ENCODE assay signal across 8 mouse cellular contexts in genomic region chr15:103255169-103255568, GRCm38 (mm10). TPM values are rescaled to one million over a fixed set of nuclear protein-coding genes. Genes with fewer than 3 reads are reported as not detected.
DNase-seq lines count a peak whose midpoint lies in the region; ATAC-seq and TF ChIP-seq lines count a peak whose summit lies in the region.

No protein-coding gene starts in this region.

- peak; percentile 66 for ATAC-seq in limb, embryonic 13.5 days (ENCODE audit: low FRiP score, low read depth)
- peak; percentile 68 for ATAC-seq in midbrain, embryonic 11.5 days (ENCODE audit: low FRiP score)
- ATAC-seq in stomach, embryonic 14.5 days (ENCODE audit: insufficient number of reproducible peaks, insufficient read depth, low FRiP score, low read depth) = peak; percentile 54; the same call in 1 of the 2 replicates

- peak overlapping the region; percentile 72 for H3K9ac ChIP-seq in limb, embryonic 13.5 days
- H3K9ac ChIP-seq in midbrain, embryonic 11.5 days (ENCODE audit: low read length) = peak overlapping the region; percentile 66
- H3K9ac ChIP-seq in stomach, embryonic 14.5 days (replicated peaks; ENCODE audit: low read depth, low read length) = 0 out of 2 replicates have a peak overlapping the region, but pooled peaks have one; percentile 33

- no peaks in the 10 kb centered on the region for H3K36me3 ChIP-seq in hindbrain, embryonic 10.5 days
- H3K36me3 ChIP-seq in limb, embryonic 13.5 days = no peaks in the 10 kb centered on the region
- no peaks in the 10 kb centered on the region for H3K36me3 ChIP-seq in midbrain, embryonic 11.5 days (ENCODE audit: control insufficient read depth, insufficient read depth, low read length)
- H3K36me3 ChIP-seq in stomach, embryonic 14.5 days (ENCODE audit: control insufficient read depth, insufficient read depth, low read length) = no peaks in the 10 kb centered on the region

- H3K4me3 ChIP-seq in embryonic fibroblast, embryonic 13.5 days (ENCODE audit: insufficient read depth, low read length) = peak overlapping the region; percentile 21
- peak overlapping the region; percentile 57 for H3K4me3 ChIP-seq in hindbrain, embryonic 10.5 days
- H3K4me3 ChIP-seq in limb, embryonic 13.5 days = peak overlapping the region; percentile 50
- H3K4me3 ChIP-seq in midbrain, embryonic 11.5 days (ENCODE audit: low read depth, low read length) = peak overlapping the region; percentile 30
- H3K4me3 ChIP-seq in stomach, embryonic 14.5 days (ENCODE audit: low read depth, low read length) = peak overlapping the region; percentile 36

- H3K4me1 ChIP-seq in embryonic fibroblast, embryonic 13.5 days (ENCODE audit: control insufficient read depth, insufficient read depth, low read length) = no peaks in the 10 kb centered on the region
- peaks cover 29% of the 10 kb centered on the region for H3K4me1 ChIP-seq in hindbrain, embryonic 10.5 days (replicated peaks)
- H3K4me1 ChIP-seq in limb, embryonic 13.5 days = peaks cover 26% of the 10 kb centered on the region
- H3K4me1 ChIP-seq in midbrain, embryonic 11.5 days (ENCODE audit: control insufficient read depth, insufficient read depth, low read length) = peaks cover 16% of the 10 kb centered on the region; the same call in 1 of the 2 replicates
- H3K4me1 ChIP-seq in stomach, embryonic 14.5 days (ENCODE audit: control insufficient read depth, insufficient read depth, low read length) = peaks cover 11% of the 10 kb centered on the region

- WGBS in hindbrain, embryonic 10.5 days = 1% methylated on average over 25 of the region's 25 CpGs
- under 1% methylated on average over 25 of the region's 25 CpGs for WGBS in limb, embryonic 13.5 days
- under 1% methylated on average over 25 of the region's 25 CpGs for WGBS in midbrain, embryonic 11.5 days
- under 1% methylated on average over 25 of the region's 25 CpGs for WGBS in stomach, embryonic 14.5 days

- H3K27me3 ChIP-seq in hindbrain, embryonic 10.5 days (ENCODE audit: insufficient read depth, poor library complexity, severe bottlenecking) = peaks cover 38% of the 10 kb centered on the region
- H3K27me3 ChIP-seq in limb, embryonic 13.5 days = 0 out of 2 replicates have a peak, but pooled peaks cover 9% of the 10 kb centered on the region
- H3K27me3 ChIP-seq in midbrain, embryonic 11.5 days (ENCODE audit: control insufficient read depth, insufficient read depth, low read length) = no peaks in the 10 kb centered on the region
- no peaks in the 10 kb centered on the region for H3K27me3 ChIP-seq in stomach, embryonic 14.5 days (ENCODE audit: control insufficient read depth, insufficient read depth, low read length)

- no peak for TF ChIP-seq POLR2A in embryonic fibroblast, embryonic 13.5 days (IDR thresholded peaks at IDR 0.05; ENCODE audit: low read depth, low read length)

- H3K9me3 ChIP-seq in hindbrain, embryonic 10.5 days = no peaks in the 10 kb centered on the region
- no peaks in the 10 kb centered on the region for H3K9me3 ChIP-seq in limb, embryonic 13.5 days
- no peaks in the 10 kb centered on the region for H3K9me3 ChIP-seq in midbrain, embryonic 11.5 days (ENCODE audit: control insufficient read depth, low read length)
- no peaks in the 10 kb centered on the region for H3K9me3 ChIP-seq in stomach, embryonic 14.5 days (ENCODE audit: control insufficient read depth, low read depth, low read length)

- TF ChIP-seq CTCF in embryonic fibroblast, embryonic 13.5 days (IDR thresholded peaks at IDR 0.05; ENCODE audit: borderline replicate concordance, insufficient read depth, low read length) = no peak

- H3K27ac ChIP-seq in embryonic fibroblast, embryonic 13.5 days (ENCODE audit: insufficient read depth, low read length) = no peak overlapping the region
- H3K27ac ChIP-seq in hindbrain, embryonic 10.5 days = peak overlapping the region; percentile 83
- H3K27ac ChIP-seq in limb, embryonic 13.5 days = no peak overlapping the region
- no peak overlapping the region for H3K27ac ChIP-seq in midbrain, embryonic 11.5 days (ENCODE audit: low read depth, low read length)
- no peak overlapping the region for H3K27ac ChIP-seq in stomach, embryonic 14.5 days (ENCODE audit: low read length)

- H3K4me2 ChIP-seq in limb, embryonic 13.5 days (replicated peaks) = peak overlapping the region; percentile 92
- H3K4me2 ChIP-seq in midbrain, embryonic 11.5 days = peak overlapping the region; percentile 65
- peak overlapping the region; percentile 90 for H3K4me2 ChIP-seq in stomach, embryonic 14.5 days (replicated peaks; ENCODE audit: low read depth, low read length)

- peak; percentile 12 for DNase-seq in ovary, postnatal 10 days (ENCODE audit: low spot score)
- DNase-seq in ovary, adult 18-20 months (ENCODE audit: low spot score) = no peak
- DNase-seq in hindbrain, embryonic 10.5 days (ENCODE audit: low spot score) = peak; percentile 57
- DNase-seq in midbrain, embryonic 11.5 days (ENCODE audit: low spot score, missing footprints) = no peak
- no peak for DNase-seq in left cerebral cortex, adult 18-20 months (ENCODE audit: low spot score in 2 of 2)

RNA-seq across cellular contexts. Expression of gene Nfe2, which starts 3.0 kb away (rescaled TPM):
- polyA plus RNA-seq in embryonic fibroblast, embryonic 13.5 days (2011; ENCODE audit: insufficient read length, low read depth, missing spikeins) = not detected in 2 replicates
- polyA plus RNA-seq in hindbrain, embryonic 10.5 days (2016; fragmentation: Nextera tagmentation; extraction: Ambion mirVana) = 7.3 and 8.5 TPM in 2 replicates
- polyA plus RNA-seq in limb, embryonic 13.5 days (2015; fragmentation: Nextera tagmentation; extraction: Ambion mirVana) = 2.8 and 3.8 TPM in 2 replicates
- polyA plus RNA-seq in midbrain, embryonic 11.5 days (2014; fragmentation: Nextera tagmentation; extraction: Ambion mirVana) = 6.8 and 6.9 TPM in 2 replicates
- polyA plus RNA-seq in stomach, embryonic 14.5 days (2014; fragmentation: Nextera tagmentation; extraction: Ambion mirVana) = 1.9 and 2.0 TPM in 2 replicates
- total RNA-seq in left cerebral cortex, adult 18-20 months (2021) = under 1 TPM in 1 of 2 experiments, not detected in 1; 0.40 TPM

RNA-seq across cellular contexts. Expression of gene Hnrnpa1, which starts 14.9 kb away (rescaled TPM):
- polyA plus RNA-seq in embryonic fibroblast, embryonic 13.5 days (2011; ENCODE audit: insufficient read length, low read depth, missing spikeins) = 509 and 719 TPM in 2 replicates
- 1,344 and 1,669 TPM in 2 replicates for polyA plus RNA-seq in hindbrain, embryonic 10.5 days (2016; fragmentation: Nextera tagmentation; extraction: Ambion mirVana)
- 1,120 and 1,163 TPM in 2 replicates for polyA plus RNA-seq in limb, embryonic 13.5 days (2015; fragmentation: Nextera tagmentation; extraction: Ambion mirVana)
- polyA plus RNA-seq in midbrain, embryonic 11.5 days (2014; fragmentation: Nextera tagmentation; extraction: Ambion mirVana) = 1,348 and 1,391 TPM in 2 replicates
- polyA plus RNA-seq in stomach, embryonic 14.5 days (2014; fragmentation: Nextera tagmentation; extraction: Ambion mirVana) = 852 and 906 TPM in 2 replicates
- 100 to 1,000 TPM; 232 to 268 TPM for total RNA-seq in left cerebral cortex, adult 18-20 months (2021)

RNA-seq across cellular contexts. Expression of gene Cbx5, which starts 15.6 kb away (rescaled TPM):
- polyA plus RNA-seq in embryonic fibroblast, embryonic 13.5 days (2011; ENCODE audit: insufficient read length, low read depth, missing spikeins) = 132 and 172 TPM in 2 replicates
- polyA plus RNA-seq in hindbrain, embryonic 10.5 days (2016; fragmentation: Nextera tagmentation; extraction: Ambion mirVana) = 157 and 186 TPM in 2 replicates
- polyA plus RNA-seq in limb, embryonic 13.5 days (2015; fragmentation: Nextera tagmentation; extraction: Ambion mirVana) = 153 and 166 TPM in 2 replicates
- polyA plus RNA-seq in midbrain, embryonic 11.5 days (2014; fragmentation: Nextera tagmentation; extraction: Ambion mirVana) = 206 and 218 TPM in 2 replicates
- polyA plus RNA-seq in stomach, embryonic 14.5 days (2014; fragmentation: Nextera tagmentation; extraction: Ambion mirVana) = 141 and 154 TPM in 2 replicates
- 100 to 1,000 TPM; 181 to 182 TPM for total RNA-seq in left cerebral cortex, adult 18-20 months (2021)

RNA-seq across cellular contexts. Expression of gene Copz1, which starts 17.3 kb away (rescaled TPM):
- polyA plus RNA-seq in embryonic fibroblast, embryonic 13.5 days (2011; ENCODE audit: insufficient read length, low read depth, missing spikeins) = 141 and 143 TPM in 2 replicates
- 288 and 299 TPM in 2 replicates for polyA plus RNA-seq in hindbrain, embryonic 10.5 days (2016; fragmentation: Nextera tagmentation; extraction: Ambion mirVana)
- polyA plus RNA-seq in limb, embryonic 13.5 days (2015; fragmentation: Nextera tagmentation; extraction: Ambion mirVana) = 283 TPM in 2 replicates
- 286 and 307 TPM in 2 replicates for polyA plus RNA-seq in midbrain, embryonic 11.5 days (2014; fragmentation: Nextera tagmentation; extraction: Ambion mirVana)
- 281 and 289 TPM in 2 replicates for polyA plus RNA-seq in stomach, embryonic 14.5 days (2014; fragmentation: Nextera tagmentation; extraction: Ambion mirVana)
- total RNA-seq in left cerebral cortex, adult 18-20 months (2021) = 10 to 100 TPM; 93.5 to 97.5 TPM

RNA-seq across cellular contexts. Expression of gene Gpr84, which starts 55.2 kb away (rescaled TPM):
- 0.40 TPM in 1 of 2 replicates, not detected in the other for polyA plus RNA-seq in embryonic fibroblast, embryonic 13.5 days (2011; ENCODE audit: insufficient read length, low read depth, missing spikeins)
- 0.31 and 0.36 TPM in 2 replicates for polyA plus RNA-seq in hindbrain, embryonic 10.5 days (2016; fragmentation: Nextera tagmentation; extraction: Ambion mirVana)
- 0.34 and 0.41 TPM in 2 replicates for polyA plus RNA-seq in limb, embryonic 13.5 days (2015; fragmentation: Nextera tagmentation; extraction: Ambion mirVana)
- polyA plus RNA-seq in midbrain, embryonic 11.5 days (2014; fragmentation: Nextera tagmentation; extraction: Ambion mirVana) = 0.12 and 0.23 TPM in 2 replicates
- 0.24 and 0.46 TPM in 2 replicates for polyA plus RNA-seq in stomach, embryonic 14.5 days (2014; fragmentation: Nextera tagmentation; extraction: Ambion mirVana)
- 1 to 10 TPM in 1 of 2 experiments, under 1 TPM in 1; 0.42 to 1.0 TPM for total RNA-seq in left cerebral cortex, adult 18-20 months (2021)

Comparison
In these comparisons a context has a peak if more than half of its experiments do, and no peak if none do; other contexts are left out.
1. DNase-seq: peak in ovary, postnatal 10 days (single experiment) and hindbrain, embryonic 10.5 days (single experiment); none in ovary, adult 18-20 months (single experiment), midbrain, embryonic 11.5 days (single experiment) and left cerebral cortex, adult 18-20 months (0 of 2).
2. Peak in every context shown above with its lines, with median percentiles within 50 percentile points of each other: H3K4me3 ChIP-seq, ATAC-seq, H3K4me2 ChIP-seq and H3K9ac ChIP-seq.